Mouse (Mus musculus): ENCODE results near the gene Fam131c. TPM values are rescaled to one million over a fixed set of nuclear protein-coding genes. Genes with fewer than 3 reads are reported as not detected.

Fam131c gene
- polyA plus RNA-seq, 1 experiment from 2014 or later = 2.9 TPM

DNA sequence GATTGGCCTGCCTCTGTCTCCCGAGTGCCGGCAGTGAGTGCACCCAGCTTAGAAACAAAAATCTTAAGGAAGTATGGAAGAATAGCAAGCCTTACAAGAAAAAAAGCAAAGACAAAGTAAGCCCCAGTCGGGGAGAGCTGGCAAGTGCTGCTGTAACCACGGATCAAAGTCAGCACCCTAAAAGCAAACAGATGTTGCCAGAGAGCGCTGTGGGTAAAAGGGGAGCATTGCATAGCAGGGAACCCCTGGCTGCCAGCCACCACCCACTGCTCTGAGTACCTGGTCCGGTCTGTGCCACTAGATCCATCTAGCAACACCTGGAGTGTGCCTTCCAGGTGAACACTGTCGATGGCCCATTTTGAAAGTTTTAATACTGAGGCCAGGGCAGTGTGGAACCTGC is 35.8 kb upstream of the Fam131c start:
- DNase-seq (ENCODE audit: low spot score) = no peak
- H3K4me2 ChIP-seq (ENCODE audit: low read depth, low read length) = no peak overlapping the region
- H3K27ac ChIP-seq (replicated peaks; ENCODE audit: low read depth, low read length) = no peak overlapping the region
- no peak overlapping the region for H3K4me3 ChIP-seq (ENCODE audit: low read depth, low read length)
- H3K27me3 ChIP-seq (replicated peaks; ENCODE audit: control insufficient read depth, insufficient read depth, low read length) = no peaks in the 10 kb centered on the region
- no peak for ATAC-seq (ENCODE audit: low read depth)
- H3K36me3 ChIP-seq (ENCODE audit: control insufficient read depth, insufficient read depth, low read length) = no peaks in the 10 kb centered on the region
- 40% methylated on average over 7 of the region's 7 CpGs for WGBS
- H3K9me3 ChIP-seq (ENCODE audit: control insufficient read depth, low read length) = no peaks in the 10 kb centered on the region
- no peak overlapping the region for H3K9ac ChIP-seq (ENCODE audit: low read depth, low read length)
- peaks cover 28% of the 10 kb centered on the region for H3K4me1 ChIP-seq (ENCODE audit: control insufficient read depth, insufficient read depth, low read length)

DNA sequence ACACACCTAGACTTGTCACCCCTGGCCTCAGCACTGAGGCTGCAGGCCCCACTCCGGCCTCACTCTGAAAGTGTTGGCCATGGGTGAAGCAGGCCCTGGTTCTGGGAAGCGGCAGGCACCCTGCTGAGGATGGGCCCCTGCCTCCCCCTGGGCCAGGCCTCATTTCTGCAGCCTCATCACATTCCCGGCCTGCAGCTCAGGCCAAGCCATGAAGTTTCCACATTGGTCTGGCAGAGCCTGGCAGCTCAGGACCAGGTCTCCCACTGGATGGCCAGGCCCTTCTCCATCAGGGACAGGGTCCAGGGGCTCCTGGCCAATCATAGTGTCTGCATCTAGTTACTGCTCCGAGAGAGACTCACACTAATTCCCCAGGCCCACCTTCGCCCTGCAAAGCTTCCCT is 33.3 kb upstream of the Fam131c start:
- Histone ChIP-seq H3K9ac (ENCODE audit: low read depth, low read length) (peak overlapping the region; percentile 16; the same call in 1 of the 2 replicates), H3K27ac (replicated peaks; ENCODE audit: low read depth, low read length) (peak overlapping the region; percentile 4; the same call in 1 of the 2 replicates), H3K36me3 (ENCODE audit: control insufficient read depth, insufficient read depth, low read length) (no peaks in the 10 kb centered on the region), H3K4me1 (ENCODE audit: control insufficient read depth, insufficient read depth, low read length) (peaks cover 38% of the 10 kb centered on the region), H3K4me2 (ENCODE audit: low read depth, low read length) (no peak overlapping the region), H3K9me3 (ENCODE audit: control insufficient read depth, low read length) (no peaks in the 10 kb centered on the region), H3K4me3 (ENCODE audit: low read depth, low read length) (no peak overlapping the region), H3K27me3 (replicated peaks; ENCODE audit: control insufficient read depth, insufficient read depth, low read length) (no peaks in the 10 kb centered on the region)
- 70% methylated on average over 5 of the region's 5 CpGs for WGBS
- no peak for DNase-seq (ENCODE audit: low spot score)
- no peak for ATAC-seq (ENCODE audit: low read depth)

DNA sequence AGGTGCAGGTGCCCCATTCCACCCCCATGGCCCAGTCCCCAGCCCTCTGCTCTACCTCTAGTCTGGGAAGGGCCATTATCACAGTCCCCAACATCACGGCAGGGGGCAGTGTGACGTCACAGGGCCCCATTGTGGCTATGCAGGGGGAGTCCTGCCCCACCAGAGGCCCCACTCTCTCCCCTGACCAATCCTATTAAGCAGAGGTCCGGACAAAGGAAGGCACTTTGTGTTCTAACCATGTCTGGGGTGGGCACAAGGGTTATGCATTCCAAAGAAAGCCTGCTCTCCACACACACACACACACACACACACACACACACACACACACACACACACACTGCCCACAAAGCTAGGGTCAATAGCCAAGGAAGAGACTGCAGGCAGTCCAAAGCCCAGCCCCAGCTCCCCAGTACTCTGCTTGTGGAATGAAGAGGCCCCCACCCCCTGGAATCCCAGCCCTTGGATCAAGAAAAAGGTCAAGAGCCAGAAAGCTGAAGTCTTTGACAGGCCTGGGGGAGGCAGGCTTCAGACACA is 32.7 kb upstream of the Fam131c start:
- H3K4me2 ChIP-seq (ENCODE audit: low read depth, low read length) = no peak overlapping the region
- H3K27me3 ChIP-seq (replicated peaks; ENCODE audit: control insufficient read depth, insufficient read depth, low read length) = no peaks in the 10 kb centered on the region
- peak overlapping the region; percentile 4; the same call in 1 of the 2 replicates for H3K27ac ChIP-seq (replicated peaks; ENCODE audit: low read depth, low read length)
- no peaks in the 10 kb centered on the region for H3K9me3 ChIP-seq (ENCODE audit: control insufficient read depth, low read length)
- ATAC-seq (ENCODE audit: low read depth) (peak; percentile 67; the same call in 1 of the 2 replicates), DNase-seq (ENCODE audit: low spot score) (no peak)
- no peak overlapping the region for H3K4me3 ChIP-seq (ENCODE audit: low read depth, low read length)
- H3K9ac ChIP-seq (ENCODE audit: low read depth, low read length) = no peak overlapping the region
- peaks cover 38% of the 10 kb centered on the region for H3K4me1 ChIP-seq (ENCODE audit: control insufficient read depth, insufficient read depth, low read length)
- 15% methylated on average over 3 of the region's 3 CpGs for WGBS
- no peaks in the 10 kb centered on the region for H3K36me3 ChIP-seq (ENCODE audit: control insufficient read depth, insufficient read depth, low read length)

DNA sequence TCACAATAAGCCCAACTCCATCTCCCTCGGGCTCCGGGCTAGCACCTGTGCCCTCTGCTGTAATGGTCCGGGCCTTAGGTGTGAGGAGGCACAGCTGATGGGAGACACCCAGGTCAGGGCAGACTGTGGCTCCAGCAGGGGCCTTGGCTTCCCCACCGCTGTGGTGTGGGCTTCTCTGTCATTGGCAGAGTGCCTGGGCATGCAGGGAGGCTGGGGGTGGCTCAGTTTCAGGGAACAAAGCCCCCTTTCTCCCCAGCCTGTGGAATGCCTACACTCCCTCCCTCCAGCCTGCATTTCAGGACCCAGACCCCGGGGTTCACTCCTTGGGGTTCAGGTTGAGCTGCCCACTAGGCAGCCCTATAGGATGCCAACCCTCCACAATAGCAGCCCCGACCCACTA is 31.8 kb upstream of the Fam131c start:
- Histone ChIP-seq H3K4me3 (ENCODE audit: low read depth, low read length) (no peak overlapping the region), H3K36me3 (ENCODE audit: control insufficient read depth, insufficient read depth, low read length) (no peaks in the 10 kb centered on the region), H3K27ac (replicated peaks; ENCODE audit: low read depth, low read length) (peak overlapping the region; percentile 39; the same call in 1 of the 2 replicates), H3K9me3 (ENCODE audit: control insufficient read depth, low read length) (no peaks in the 10 kb centered on the region), H3K9ac (ENCODE audit: low read depth, low read length) (no peak overlapping the region), H3K4me1 (ENCODE audit: control insufficient read depth, insufficient read depth, low read length) (peaks cover 38% of the 10 kb centered on the region), H3K27me3 (replicated peaks; ENCODE audit: control insufficient read depth, insufficient read depth, low read length) (no peaks in the 10 kb centered on the region), H3K4me2 (ENCODE audit: low read depth, low read length) (no peak overlapping the region)
- WGBS = 53% methylated on average over 6 of the region's 6 CpGs
- DNase-seq (ENCODE audit: low spot score) = no peak
- no peak; the same call in 1 of the 2 replicates for ATAC-seq (ENCODE audit: low read depth)

DNA sequence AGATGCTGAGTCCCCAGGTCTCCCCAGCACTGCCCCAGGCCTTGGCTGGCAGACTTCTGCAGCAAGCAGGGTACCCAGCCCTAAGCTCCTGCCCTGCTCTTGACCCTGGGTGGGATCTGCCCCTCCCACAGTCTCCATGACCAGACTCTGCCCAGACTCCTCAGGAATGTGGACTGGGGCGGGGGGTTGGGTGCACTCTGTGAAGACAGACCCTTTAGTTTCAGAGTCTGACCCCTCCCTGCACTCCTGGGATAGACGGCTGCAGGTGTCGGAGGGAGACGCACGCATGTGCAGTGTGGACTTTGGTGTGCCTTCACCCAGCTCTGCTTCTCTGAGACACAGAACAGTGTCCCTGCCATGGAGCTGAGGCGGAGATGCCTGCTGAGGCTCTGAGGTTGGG is 30.0 kb upstream of the Fam131c start:
- Histone ChIP-seq H3K27ac (replicated peaks; ENCODE audit: low read depth, low read length) (peak overlapping the region; percentile 65), H3K4me1 (ENCODE audit: control insufficient read depth, insufficient read depth, low read length) (peaks cover 38% of the 10 kb centered on the region), H3K36me3 (ENCODE audit: control insufficient read depth, insufficient read depth, low read length) (no peaks in the 10 kb centered on the region), H3K4me3 (ENCODE audit: low read depth, low read length) (no peak overlapping the region), H3K4me2 (ENCODE audit: low read depth, low read length) (peak overlapping the region; percentile 26), H3K9me3 (ENCODE audit: control insufficient read depth, low read length) (no peaks in the 10 kb centered on the region), H3K9ac (ENCODE audit: low read depth, low read length) (0 out of 2 replicates have a peak overlapping the region, but pooled peaks have one; percentile 14), H3K27me3 (replicated peaks; ENCODE audit: control insufficient read depth, insufficient read depth, low read length) (no peaks in the 10 kb centered on the region)
- peak; percentile 64 for ATAC-seq (ENCODE audit: low read depth)
- 13% methylated on average over 6 of the region's 6 CpGs for WGBS
- DNase-seq (ENCODE audit: low spot score) = peak; percentile 65

DNA sequence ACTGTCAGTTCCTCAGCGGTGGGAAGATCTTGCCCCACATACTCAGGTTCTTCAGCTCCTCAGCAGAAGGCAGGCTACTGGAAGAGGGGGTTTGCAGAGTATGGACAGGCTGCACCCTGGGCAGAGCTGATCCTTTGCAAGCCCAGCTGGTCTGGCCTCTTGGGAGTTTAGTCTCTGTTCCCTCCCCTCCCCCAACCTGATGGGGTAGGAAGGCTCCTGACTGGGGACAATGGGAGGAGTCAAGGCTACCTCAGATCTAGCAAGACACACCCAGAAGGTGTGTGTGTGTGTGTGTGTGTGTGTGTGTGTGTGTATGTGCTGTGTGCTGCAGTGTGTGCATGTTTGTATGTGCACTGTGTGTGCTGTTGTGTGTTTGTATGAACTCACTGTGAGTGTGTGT is 29.2 kb upstream of the Fam131c start:
- H3K9me3 ChIP-seq (ENCODE audit: control insufficient read depth, low read length) = no peaks in the 10 kb centered on the region
- peak; percentile 74 for DNase-seq (ENCODE audit: low spot score)
- H3K9ac ChIP-seq (ENCODE audit: low read depth, low read length) = no peak overlapping the region
- H3K4me3 ChIP-seq (ENCODE audit: low read depth, low read length) = no peak overlapping the region
- peak overlapping the region; percentile 65 for H3K27ac ChIP-seq (replicated peaks; ENCODE audit: low read depth, low read length)
- no peaks in the 10 kb centered on the region for H3K36me3 ChIP-seq (ENCODE audit: control insufficient read depth, insufficient read depth, low read length)
- 0 out of 2 replicates have a peak overlapping the region, but pooled peaks have one; percentile 26 for H3K4me2 ChIP-seq (ENCODE audit: low read depth, low read length)
- WGBS = 11% methylated on average over 1 of the region's 1 CpGs
- H3K27me3 ChIP-seq (replicated peaks; ENCODE audit: control insufficient read depth, insufficient read depth, low read length) = no peaks in the 10 kb centered on the region
- H3K4me1 ChIP-seq (ENCODE audit: control insufficient read depth, insufficient read depth, low read length) = peaks cover 35% of the 10 kb centered on the region
- ATAC-seq (ENCODE audit: low read depth) = no peak; the same call in 1 of the 2 replicates

DNA sequence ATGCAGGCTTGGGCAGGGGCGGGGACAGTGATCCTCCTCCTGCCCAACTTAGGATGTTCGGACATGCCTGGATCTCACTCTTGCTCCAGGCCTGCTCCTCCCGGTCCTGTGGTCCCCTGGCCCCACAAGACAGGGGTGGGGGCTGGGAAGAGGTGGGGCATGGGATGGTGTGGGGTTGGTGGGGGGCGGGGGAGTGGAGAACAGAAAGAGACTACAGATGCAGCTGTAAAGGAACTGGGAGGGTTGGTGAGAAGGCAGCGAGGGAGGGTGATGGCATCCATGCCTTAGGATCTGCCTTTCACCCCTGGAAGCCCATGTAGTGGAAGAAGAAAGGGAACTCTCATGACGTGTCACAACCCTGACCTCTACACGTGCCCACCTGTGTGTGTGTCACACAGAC is 26.5 kb upstream of the Fam131c start:
- Histone ChIP-seq H3K9ac (ENCODE audit: low read depth, low read length) (no peak overlapping the region), H3K4me1 (ENCODE audit: control insufficient read depth, insufficient read depth, low read length) (peaks cover 15% of the 10 kb centered on the region)
- 58% methylated on average over 6 of the region's 7 CpGs for WGBS

DNA sequence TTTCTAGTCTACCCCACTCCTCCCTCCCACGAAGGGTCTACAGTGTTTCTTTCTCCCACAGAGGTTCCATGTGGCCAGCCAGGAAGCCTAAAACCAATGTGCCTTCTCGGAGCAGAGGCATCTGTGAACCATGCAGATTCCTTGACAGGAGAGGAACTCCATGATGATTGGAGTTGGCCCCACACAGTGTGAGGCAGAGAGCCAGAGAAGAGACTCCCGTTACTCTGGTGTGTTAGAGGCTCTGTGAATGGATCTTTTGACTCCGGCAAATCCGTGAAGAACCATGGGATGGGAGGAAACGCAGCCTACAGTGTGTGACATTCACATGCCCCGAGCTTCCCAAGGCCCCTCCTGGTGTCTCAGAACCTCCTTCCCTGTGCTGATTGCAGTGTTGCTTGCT is 24.5 kb upstream of the Fam131c start:
- Histone ChIP-seq H3K4me1 (ENCODE audit: control insufficient read depth, insufficient read depth, low read length) (peaks cover 11% of the 10 kb centered on the region), H3K36me3 (ENCODE audit: control insufficient read depth, insufficient read depth, low read length) (no peaks in the 10 kb centered on the region), H3K9me3 (ENCODE audit: control insufficient read depth, low read length) (no peaks in the 10 kb centered on the region), H3K4me3 (ENCODE audit: low read depth, low read length) (no peak overlapping the region), H3K27ac (replicated peaks; ENCODE audit: low read depth, low read length) (no peak overlapping the region), H3K4me2 (ENCODE audit: low read depth, low read length) (no peak overlapping the region), H3K9ac (ENCODE audit: low read depth, low read length) (no peak overlapping the region), H3K27me3 (replicated peaks; ENCODE audit: control insufficient read depth, insufficient read depth, low read length) (no peaks in the 10 kb centered on the region)
- ATAC-seq (ENCODE audit: low read depth) (peak; percentile 75; the same call in 1 of the 2 replicates), DNase-seq (ENCODE audit: low spot score) (peak; percentile 71)
- WGBS = 34% methylated on average over 7 of the region's 7 CpGs

More for the DNA sequence above, 26.5 kb upstream of the Fam131c start:
- Histone ChIP-seq H3K4me3 (ENCODE audit: low read depth, low read length) (no peak overlapping the region), H3K27ac (replicated peaks; ENCODE audit: low read depth, low read length) (no peak overlapping the region), H3K36me3 (ENCODE audit: control insufficient read depth, insufficient read depth, low read length) (no peaks in the 10 kb centered on the region), H3K27me3 (replicated peaks; ENCODE audit: control insufficient read depth, insufficient read depth, low read length) (no peaks in the 10 kb centered on the region), H3K9me3 (ENCODE audit: control insufficient read depth, low read length) (no peaks in the 10 kb centered on the region), H3K4me2 (ENCODE audit: low read depth, low read length) (no peak overlapping the region)
- ATAC-seq (ENCODE audit: low read depth) = no peak
- DNase-seq (ENCODE audit: low spot score) = no peak

DNA sequence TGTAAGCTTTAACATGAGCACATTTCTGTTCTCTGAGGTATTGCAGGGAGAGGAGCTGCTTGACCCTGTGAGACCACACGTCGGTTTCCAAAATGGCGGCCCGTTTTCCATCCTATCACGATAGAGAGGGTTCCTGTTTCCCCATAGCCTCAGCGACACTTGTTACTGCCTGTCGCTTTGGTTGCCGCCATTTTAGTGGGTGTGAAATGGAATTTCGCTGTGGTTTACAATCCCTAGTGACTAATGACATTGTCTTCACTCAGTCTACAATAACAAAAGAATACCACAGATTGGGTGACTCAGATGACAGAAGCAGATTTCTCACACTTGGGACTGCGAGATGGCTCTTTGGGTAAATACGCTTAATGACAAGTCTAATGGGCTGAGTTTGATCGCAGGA is 22.8 kb upstream of the Fam131c start:
- Histone ChIP-seq H3K27me3 (replicated peaks; ENCODE audit: control insufficient read depth, insufficient read depth, low read length) (no peaks in the 10 kb centered on the region), H3K4me2 (ENCODE audit: low read depth, low read length) (no peak overlapping the region), H3K27ac (replicated peaks; ENCODE audit: low read depth, low read length) (no peak overlapping the region), H3K4me1 (ENCODE audit: control insufficient read depth, insufficient read depth, low read length) (peaks cover 6% of the 10 kb centered on the region; the same call in 1 of the 2 replicates), H3K9me3 (ENCODE audit: control insufficient read depth, low read length) (no peaks in the 10 kb centered on the region), H3K4me3 (ENCODE audit: low read depth, low read length) (no peak overlapping the region), H3K9ac (ENCODE audit: low read depth, low read length) (no peak overlapping the region), H3K36me3 (ENCODE audit: control insufficient read depth, insufficient read depth, low read length) (no peaks in the 10 kb centered on the region)
- DNase-seq (ENCODE audit: low spot score) (no peak), ATAC-seq (ENCODE audit: low read depth) (no peak)
- 90% methylated on average over 12 of the region's 12 CpGs for WGBS

All from embryonic facial prominence, embryonic 14.5 days (tissue).